Mouse (Mus musculus): ENCODE measurements around the gene Acvr1. TPM values are rescaled to one million over a fixed set of nuclear protein-coding genes. Genes with fewer than 3 reads are reported as not detected.
A peak's percentile ranks its signal among the peaks of the same experiment; 100 is the strongest.

The Acvr1 gene
- polyA plus RNA-seq, 1 experiment from 2014 or later = 5.6 TPM

- Histone ChIP-seq H3K4me2 (ENCODE audit: low read length) (no peak overlapping the region), H3K4me3 (replicated peaks; ENCODE audit: low read depth, low read length) (no peak overlapping the region), H3K27ac (replicated peaks; ENCODE audit: low read depth, low read length) (no peak overlapping the region), H3K36me3 (ENCODE audit: control insufficient read depth, insufficient read depth, low read length) (no peaks in the 10 kb centered on the region), H3K4me1 (ENCODE audit: control insufficient read depth, insufficient read depth, low read length) (peaks cover 11% of the 10 kb centered on the region; the same call in 1 of the 2 replicates), H3K9me3 (ENCODE audit: control insufficient read depth, low read length) (no peaks in the 10 kb centered on the region), H3K27me3 (ENCODE audit: control insufficient read depth, insufficient read depth, low read length) (no peaks in the 10 kb centered on the region), H3K9ac (replicated peaks; ENCODE audit: low read length) (no peak overlapping the region)
- WGBS = 61% methylated on average over 4 of the region's 4 CpGs
- ATAC-seq (ENCODE audit: low FRiP score, low TSS enrichment) (no peak), DNase-seq (peak; percentile 50)
These were observed 81.8 kb downstream of the Acvr1 start for GRCm38 (mm10) chr2:58485152-58485551.

GRCm38 (mm10) chr2:58484284-58484965 is 82.5 kb downstream of the Acvr1 start:
- WGBS = 71% methylated on average over 7 of the region's 7 CpGs
- Histone ChIP-seq H3K36me3 (ENCODE audit: control insufficient read depth, insufficient read depth, low read length) (0 out of 2 replicates have a peak, but pooled peaks cover under 1% of the 10 kb centered on the region), H3K9me3 (ENCODE audit: control insufficient read depth, low read length) (no peaks in the 10 kb centered on the region), H3K4me1 (ENCODE audit: control insufficient read depth, insufficient read depth, low read length) (peaks cover 11% of the 10 kb centered on the region; the same call in 1 of the 2 replicates), H3K9ac (replicated peaks; ENCODE audit: low read length) (no peak overlapping the region), H3K4me3 (replicated peaks; ENCODE audit: low read depth, low read length) (no peak overlapping the region), H3K27me3 (ENCODE audit: control insufficient read depth, insufficient read depth, low read length) (no peaks in the 10 kb centered on the region), H3K27ac (replicated peaks; ENCODE audit: low read depth, low read length) (no peak overlapping the region), H3K4me2 (ENCODE audit: low read length) (no peak overlapping the region)
- ATAC-seq (ENCODE audit: low FRiP score, low TSS enrichment) = no peak
- no peak for DNase-seq

GRCm38 (mm10) chr2:58481450-58482100 is 85.4 kb downstream of the Acvr1 start:
- H3K9ac ChIP-seq (replicated peaks; ENCODE audit: low read length) = no peak overlapping the region
- H3K4me2 ChIP-seq (ENCODE audit: low read length) = no peak overlapping the region
- WGBS = 73% methylated on average over 9 of the region's 9 CpGs
- H3K27me3 ChIP-seq (ENCODE audit: control insufficient read depth, insufficient read depth, low read length) = no peaks in the 10 kb centered on the region
- no peak overlapping the region for H3K4me3 ChIP-seq (replicated peaks; ENCODE audit: low read depth, low read length)
- ATAC-seq (ENCODE audit: low FRiP score, low TSS enrichment) (no peak), DNase-seq (no peak)
- 0 out of 2 replicates have a peak, but pooled peaks cover 3% of the 10 kb centered on the region for H3K4me1 ChIP-seq (ENCODE audit: control insufficient read depth, insufficient read depth, low read length)
- H3K27ac ChIP-seq (replicated peaks; ENCODE audit: low read depth, low read length) = no peak overlapping the region
- H3K36me3 ChIP-seq (ENCODE audit: control insufficient read depth, insufficient read depth, low read length) = 0 out of 2 replicates have a peak, but pooled peaks cover 9% of the 10 kb centered on the region
- H3K9me3 ChIP-seq (ENCODE audit: control insufficient read depth, low read length) = no peaks in the 10 kb centered on the region

- 0 out of 2 replicates have a peak, but pooled peaks cover 2% of the 10 kb centered on the region for H3K4me1 ChIP-seq (ENCODE audit: control insufficient read depth, insufficient read depth, low read length)
- 75% methylated on average over 6 of the region's 6 CpGs for WGBS
- DNase-seq (no peak), ATAC-seq (ENCODE audit: low FRiP score, low TSS enrichment) (no peak)
- H3K27me3 ChIP-seq (ENCODE audit: control insufficient read depth, insufficient read depth, low read length) = no peaks in the 10 kb centered on the region
- H3K9ac ChIP-seq (replicated peaks; ENCODE audit: low read length) = no peak overlapping the region
- H3K4me2 ChIP-seq (ENCODE audit: low read length) = no peak overlapping the region
- H3K4me3 ChIP-seq (replicated peaks; ENCODE audit: low read depth, low read length) = no peak overlapping the region
- no peak overlapping the region for H3K27ac ChIP-seq (replicated peaks; ENCODE audit: low read depth, low read length)
- no peaks in the 10 kb centered on the region for H3K9me3 ChIP-seq (ENCODE audit: control insufficient read depth, low read length)
- 0 out of 2 replicates have a peak, but pooled peaks cover 12% of the 10 kb centered on the region for H3K36me3 ChIP-seq (ENCODE audit: control insufficient read depth, insufficient read depth, low read length)
These were observed 86.2 kb downstream of the Acvr1 start for GRCm38 (mm10) chr2:58480764-58481163.

- Histone ChIP-seq H3K36me3 (ENCODE audit: control insufficient read depth, insufficient read depth, low read length) (0 out of 2 replicates have a peak, but pooled peaks cover 12% of the 10 kb centered on the region), H3K4me1 (ENCODE audit: control insufficient read depth, insufficient read depth, low read length) (no peaks in the 10 kb centered on the region), H3K4me2 (ENCODE audit: low read length) (no peak overlapping the region), H3K27me3 (ENCODE audit: control insufficient read depth, insufficient read depth, low read length) (no peaks in the 10 kb centered on the region), H3K9me3 (ENCODE audit: control insufficient read depth, low read length) (no peaks in the 10 kb centered on the region), H3K4me3 (replicated peaks; ENCODE audit: low read depth, low read length) (no peak overlapping the region), H3K27ac (replicated peaks; ENCODE audit: low read depth, low read length) (no peak overlapping the region), H3K9ac (replicated peaks; ENCODE audit: low read length) (no peak overlapping the region)
- DNase-seq = no peak
- 87% methylated on average over 10 of the region's 10 CpGs for WGBS
- no peak for ATAC-seq (ENCODE audit: low FRiP score, low TSS enrichment)
These were observed 87.4 kb downstream of the Acvr1 start for GRCm38 (mm10) chr2:58479536-58479935.

GRCm38 (mm10) chr2:58478144-58478543 is 88.8 kb downstream of the Acvr1 start:
- Histone ChIP-seq H3K27ac (replicated peaks; ENCODE audit: low read depth, low read length) (no peak overlapping the region), H3K9me3 (ENCODE audit: control insufficient read depth, low read length) (no peaks in the 10 kb centered on the region), H3K4me1 (ENCODE audit: control insufficient read depth, insufficient read depth, low read length) (no peaks in the 10 kb centered on the region), H3K4me2 (ENCODE audit: low read length) (no peak overlapping the region), H3K4me3 (replicated peaks; ENCODE audit: low read depth, low read length) (no peak overlapping the region), H3K36me3 (ENCODE audit: control insufficient read depth, insufficient read depth, low read length) (0 out of 2 replicates have a peak, but pooled peaks cover 12% of the 10 kb centered on the region), H3K27me3 (ENCODE audit: control insufficient read depth, insufficient read depth, low read length) (no peaks in the 10 kb centered on the region), H3K9ac (replicated peaks; ENCODE audit: low read length) (no peak overlapping the region)
- ATAC-seq (ENCODE audit: low FRiP score, low TSS enrichment) = no peak
- 93% methylated on average over 4 of the region's 4 CpGs for WGBS
- no peak for DNase-seq

- ATAC-seq (ENCODE audit: low FRiP score, low TSS enrichment) (peak; percentile 59; the same call in 1 of the 2 replicates), DNase-seq (peak; percentile 91)
- 63% methylated on average over 12 of the region's 12 CpGs for WGBS
- no peak overlapping the region for H3K4me3 ChIP-seq (replicated peaks; ENCODE audit: low read depth, low read length)
- no peak overlapping the region for H3K9ac ChIP-seq (replicated peaks; ENCODE audit: low read length)
- no peak overlapping the region for H3K4me2 ChIP-seq (ENCODE audit: low read length)
- H3K9me3 ChIP-seq (ENCODE audit: control insufficient read depth, low read length) = no peaks in the 10 kb centered on the region
- no peaks in the 10 kb centered on the region for H3K4me1 ChIP-seq (ENCODE audit: control insufficient read depth, insufficient read depth, low read length)
- H3K27me3 ChIP-seq (ENCODE audit: control insufficient read depth, insufficient read depth, low read length) = no peaks in the 10 kb centered on the region
- H3K36me3 ChIP-seq (ENCODE audit: control insufficient read depth, insufficient read depth, low read length) = 0 out of 2 replicates have a peak, but pooled peaks cover 12% of the 10 kb centered on the region
- H3K27ac ChIP-seq (replicated peaks; ENCODE audit: low read depth, low read length) = no peak overlapping the region
These were observed 89.8 kb downstream of the Acvr1 start for GRCm38 (mm10) chr2:58476956-58477715.

- 82% methylated on average over 8 of the region's 8 CpGs for WGBS
These were observed 91.4 kb downstream of the Acvr1 start for GRCm38 (mm10) chr2:58475578-58475977.

More at GRCm38 (mm10) chr2:58475578-58475977, 91.4 kb downstream of the Acvr1 start:
- Histone ChIP-seq H3K9ac (replicated peaks; ENCODE audit: low read length) (no peak overlapping the region), H3K4me3 (replicated peaks; ENCODE audit: low read depth, low read length) (no peak overlapping the region), H3K36me3 (ENCODE audit: control insufficient read depth, insufficient read depth, low read length) (0 out of 2 replicates have a peak, but pooled peaks cover 12% of the 10 kb centered on the region), H3K27me3 (ENCODE audit: control insufficient read depth, insufficient read depth, low read length) (no peaks in the 10 kb centered on the region), H3K4me2 (ENCODE audit: low read length) (no peak overlapping the region), H3K9me3 (ENCODE audit: control insufficient read depth, low read length) (no peaks in the 10 kb centered on the region), H3K27ac (replicated peaks; ENCODE audit: low read depth, low read length) (no peak overlapping the region), H3K4me1 (ENCODE audit: control insufficient read depth, insufficient read depth, low read length) (no peaks in the 10 kb centered on the region)
- ATAC-seq (ENCODE audit: low FRiP score, low TSS enrichment) (no peak), DNase-seq (no peak)
